Mouse (Mus musculus) megakaryocyte, embryonic 14.5 days (primary cell): ENCODE data around the gene Rab8b.

Experiments
- FLI1 ChIP-seq: IDR thresholded peaks from 2 replicates; pipeline ENCODE4 v1.6.1; 2012; ENCODE audit warnings: low read length, inconsistent platforms, mixed read lengths
- GATA1 ChIP-seq: IDR thresholded peaks from 3 replicates; pipeline ENCODE4 v1.6.1; 2012; ENCODE audit warnings: mixed read lengths, low read length, inconsistent platforms, borderline replicate concordance

DNA sequence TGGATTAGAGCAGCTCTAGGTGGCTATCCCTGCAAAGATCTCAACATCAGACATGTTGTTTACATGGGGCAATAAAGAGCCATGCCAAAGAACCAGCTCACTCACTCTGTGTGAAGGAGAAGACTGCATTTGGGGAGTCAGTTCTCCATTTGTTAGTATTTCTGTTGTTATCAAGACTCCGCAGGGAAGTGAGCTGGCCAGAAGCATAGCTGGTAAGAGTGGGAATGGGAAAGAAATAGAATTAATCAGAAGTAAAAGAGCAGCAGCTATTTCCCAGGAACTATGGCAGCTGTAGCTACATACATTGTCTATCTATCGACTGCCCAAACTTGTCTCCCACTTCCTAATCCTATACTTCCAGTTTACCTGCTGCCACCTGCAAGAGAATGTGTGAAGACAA is 38.7 kb downstream of the Rab8b start:
- TF ChIP-seq GATA1 (no peak), FLI1 (no peak)
